Mouse (Mus musculus) forebrain, embryonic 16.5 days (tissue): Measurements from ENCODE around the gene Ccm2. TPM values are rescaled to one million over a fixed set of nuclear protein-coding genes. Genes with fewer than 3 reads are reported as not detected.

Experiments
- ATAC-seq: fragments of 200-750 bp; cut with Nextera tagmentation; 2 replicates; pipeline ENCODE4 v1.8.0; 2017; ENCODE audit warnings: mild to moderate bottlenecking, moderate library complexity
- H3K27ac ChIP-seq: fragments of 300-500 bp; sonication (generic); 2 replicates; pipeline ENCODE4 v1.5.1; 2014; ENCODE audit warnings: low read length, control low read depth
- H3K27me3 ChIP-seq: fragments of 300-500 bp; sonication (generic); replicated peaks from 2 replicates; pipeline ENCODE4 v1.6.1; 2014; ENCODE audit warnings: low read length; ENCODE audit not compliant: control insufficient read depth, insufficient read depth
- H3K36me3 ChIP-seq: fragments of 300-500 bp; sonication (generic); 2 replicates; pipeline ENCODE4 v1.6.1; 2014; ENCODE audit not compliant: control insufficient read depth, insufficient read depth
- H3K4me1 ChIP-seq: fragments of 300-500 bp; sonication (generic); replicated peaks from 2 replicates; pipeline ENCODE4 v1.6.1; 2014; ENCODE audit warnings: low read length; ENCODE audit not compliant: control insufficient read depth, insufficient read depth
- H3K4me2 ChIP-seq: fragments of 300-500 bp; sonication (generic); 2 replicates; pipeline ENCODE4 v1.6.1; 2014; ENCODE audit warnings: mild to moderate bottlenecking, low read length, control low read depth
- H3K4me3 ChIP-seq: fragments of 300-500 bp; sonication (generic); replicated peaks from 2 replicates; pipeline ENCODE4 v1.5.1; 2014; ENCODE audit warnings: mild to moderate bottlenecking, low read length, control low read depth
- H3K9ac ChIP-seq: fragments of 300-500 bp; sonication (generic); replicated peaks from 2 replicates; pipeline ENCODE4 v1.6.1; 2014; ENCODE audit warnings: low read depth, low read length, control low read depth
- H3K9me3 ChIP-seq: fragments of 300-500 bp; sonication (generic); 2 replicates; pipeline ENCODE4 v1.6.1; 2016; ENCODE audit warnings: low read length; ENCODE audit not compliant: control insufficient read depth
- WGBS: fragments of 180-500 bp; shearing (Covaris S2); extraction: QIAGEN DNeasy Blood & Tissue Kit; methylation state at CpG from one replicate; pipeline ENCODE4 v1.1.7; 2014; 5-methylcytosine and 5-hydroxymethylcytosine counted together
- polyA plus RNA-seq: library from polyadenylated mRNA; unstranded; fragments of >200 nt; fragmentation: Nextera tagmentation; extraction: Ambion mirVana; gene quantifications from 2 replicates; pipeline ENCODE4 v1.2.1, GENCODE M21; 2015

Ccm2 gene
- 101 and 107 TPM in 2 replicates for polyA plus RNA-seq

DNA sequence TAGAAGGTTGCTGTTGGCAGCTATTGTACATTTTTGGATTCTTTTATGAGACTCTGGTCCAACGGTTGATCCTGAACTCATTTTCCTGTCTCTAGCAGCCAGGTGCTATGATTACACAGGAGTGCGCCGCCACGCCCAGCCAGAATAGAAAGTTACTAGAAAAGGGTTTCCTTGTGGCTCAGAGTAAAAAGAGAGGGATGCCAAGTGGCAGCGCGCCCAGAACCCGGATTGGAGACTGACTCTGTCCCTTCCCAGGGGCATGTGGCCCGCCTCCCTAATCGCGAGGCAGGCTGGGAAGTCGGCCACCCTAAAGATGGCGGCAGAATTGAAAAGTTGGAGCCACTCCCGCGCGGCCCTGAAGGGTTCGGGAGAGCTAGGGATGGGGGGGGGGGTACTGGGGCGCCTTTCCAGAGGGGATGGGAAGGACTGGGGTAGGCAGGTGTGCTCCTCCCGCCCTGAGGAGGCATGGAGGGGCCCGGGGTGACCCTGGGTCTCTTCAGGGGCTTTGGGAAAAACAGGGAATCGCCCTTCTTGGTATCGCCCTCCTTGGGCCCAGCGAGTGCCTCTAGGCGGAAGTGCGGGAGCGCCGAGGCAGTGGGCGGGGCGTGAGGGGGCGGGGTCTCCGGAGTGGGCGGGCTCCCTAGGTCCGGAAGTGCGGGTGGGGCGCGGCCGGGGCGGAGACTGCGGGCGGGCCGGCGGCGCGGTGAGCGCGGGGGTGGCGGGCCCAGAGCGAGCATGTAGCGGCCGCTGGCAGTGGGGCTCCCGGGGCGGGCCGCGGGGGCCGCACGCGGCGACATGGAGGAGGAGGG, at the start of gene Ccm2:
Gene Ccm2 (plus strand): TSS at position 683 of the 809 bp plus-strand sequence.
- H3K9me3 ChIP-seq: no peaks in the 10 kb centered on the region
- 1% methylated on average over 40 of the region's 57 CpGs for WGBS
- peaks cover 14% of the 10 kb centered on the region for H3K4me1 ChIP-seq
- no peaks in the 10 kb centered on the region for H3K27me3 ChIP-seq
- peak within 1 kb of the TSS; percentile 86 for H3K9ac ChIP-seq
- H3K4me3 ChIP-seq: peak within 1 kb of the TSS; percentile 96
- H3K27ac ChIP-seq: peak within 1 kb of the TSS; percentile 96
- peak within 1 kb of the TSS; percentile 63 for H3K4me2 ChIP-seq
- ATAC-seq: peak; percentile 95
- no peaks in the 10 kb centered on the region for H3K36me3 ChIP-seq

- H3K9ac ChIP-seq: no peak overlapping the region
- H3K27ac ChIP-seq: no peak overlapping the region
- ATAC-seq: no peak
- 84% methylated on average over 12 of the region's 12 CpGs for WGBS
- H3K9me3 ChIP-seq: no peaks in the 10 kb centered on the region
- no peak overlapping the region for H3K4me2 ChIP-seq
- H3K4me1 ChIP-seq: no peaks in the 10 kb centered on the region
- H3K36me3 ChIP-seq: no peaks in the 10 kb centered on the region
- H3K27me3 ChIP-seq: no peaks in the 10 kb centered on the region
- H3K4me3 ChIP-seq: no peak overlapping the region
Observed at GRCm38 (mm10) chr11:6497311-6497948, 49.3 kb upstream of the Ccm2 start.

DNA sequence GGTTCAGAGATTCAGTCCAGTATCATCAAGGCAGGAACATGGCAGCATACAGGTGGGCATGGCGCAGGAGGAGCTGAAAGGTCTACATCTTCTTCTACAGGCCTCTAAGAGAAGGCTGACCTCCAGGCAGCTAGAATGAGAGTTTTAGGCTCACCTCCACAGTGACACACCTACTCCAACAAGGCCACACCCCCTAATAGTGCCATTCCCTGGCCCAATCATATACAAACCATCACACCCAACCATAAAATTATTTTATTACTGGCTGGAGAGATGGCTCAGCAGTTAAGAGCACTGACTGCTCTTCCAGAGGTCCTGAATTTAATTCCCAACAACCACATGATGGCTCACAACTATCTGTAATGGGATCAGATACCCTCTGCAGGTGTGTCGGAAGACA, 44.2 kb upstream of the Ccm2 start:
- ATAC-seq: no peak
- Histone ChIP-seq H3K9me3 (no peaks in the 10 kb centered on the region), H3K27ac (no peak overlapping the region), H3K9ac (no peak overlapping the region), H3K4me3 (no peak overlapping the region), H3K4me2 (no peak overlapping the region), H3K4me1 (no peaks in the 10 kb centered on the region), H3K36me3 (no peaks in the 10 kb centered on the region), H3K27me3 (no peaks in the 10 kb centered on the region)
- 98% methylated on average over 2 of the region's 2 CpGs for WGBS

DNA sequence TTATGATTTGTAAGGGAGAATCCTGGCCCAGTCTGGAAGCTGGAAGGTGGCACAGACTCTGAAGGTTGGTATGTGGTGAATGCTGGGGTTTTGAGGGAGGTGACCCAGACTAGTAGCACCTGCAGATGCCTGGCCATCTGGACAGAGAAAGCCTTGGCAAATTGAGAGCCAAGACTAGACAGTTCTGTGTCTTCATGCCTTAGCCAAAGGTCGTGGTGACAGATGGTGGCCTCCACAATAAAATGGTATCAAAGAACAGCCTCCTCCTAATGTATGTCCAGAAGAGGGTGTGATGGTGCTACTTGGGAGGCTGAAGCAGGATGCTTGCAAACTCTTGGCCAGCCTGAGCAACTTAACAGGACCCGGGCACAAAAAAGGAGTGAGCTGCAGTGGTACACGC, 42.5 kb upstream of the Ccm2 start:
- Histone ChIP-seq H3K4me2 (no peak overlapping the region), H3K4me3 (no peak overlapping the region), H3K27ac (no peak overlapping the region), H3K9me3 (no peaks in the 10 kb centered on the region), H3K9ac (no peak overlapping the region), H3K4me1 (no peaks in the 10 kb centered on the region), H3K27me3 (no peaks in the 10 kb centered on the region), H3K36me3 (no peaks in the 10 kb centered on the region)
- no peak for ATAC-seq
- 73% methylated on average over 3 of the region's 3 CpGs for WGBS

- Histone ChIP-seq H3K27ac (no peak overlapping the region), H3K4me3 (no peak overlapping the region), H3K9ac (no peak overlapping the region), H3K4me2 (no peak overlapping the region), H3K27me3 (no peaks in the 10 kb centered on the region), H3K4me1 (no peaks in the 10 kb centered on the region), H3K9me3 (no peaks in the 10 kb centered on the region), H3K36me3 (no peaks in the 10 kb centered on the region)
- ATAC-seq: no peak
- 71% methylated on average over 6 of the region's 6 CpGs for WGBS
Observed at GRCm38 (mm10) chr11:6504689-6505088, 42.0 kb upstream of the Ccm2 start.

DNA sequence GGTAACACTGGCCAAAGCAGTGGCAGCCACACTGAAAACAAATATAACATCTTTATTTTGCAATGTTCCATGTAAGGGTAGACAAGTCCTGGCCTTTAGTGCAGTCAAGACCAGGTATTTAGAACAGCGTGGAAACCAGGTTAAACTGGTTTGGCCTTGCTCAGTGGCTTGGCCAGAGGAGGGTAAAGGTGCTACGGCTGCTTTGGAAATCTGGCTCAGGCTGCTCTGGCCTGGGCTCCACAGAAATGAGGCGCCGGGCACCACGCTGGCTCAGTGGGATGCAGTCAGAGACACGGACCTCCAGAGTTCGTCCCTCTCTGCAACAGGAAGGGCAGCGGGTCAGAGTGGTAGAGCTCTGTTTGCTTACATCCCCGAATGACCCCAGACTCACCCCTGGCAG, 40.2 kb upstream of the Ccm2 start:
- no peak overlapping the region for H3K4me3 ChIP-seq
- no peak overlapping the region for H3K4me2 ChIP-seq
- ATAC-seq: no peak
- no peaks in the 10 kb centered on the region for H3K9me3 ChIP-seq
- no peaks in the 10 kb centered on the region for H3K4me1 ChIP-seq
- H3K9ac ChIP-seq: no peak overlapping the region
- no peaks in the 10 kb centered on the region for H3K27me3 ChIP-seq
- WGBS: 94% methylated on average over 9 of the region's 9 CpGs
- H3K36me3 ChIP-seq: no peaks in the 10 kb centered on the region
- no peak overlapping the region for H3K27ac ChIP-seq

DNA sequence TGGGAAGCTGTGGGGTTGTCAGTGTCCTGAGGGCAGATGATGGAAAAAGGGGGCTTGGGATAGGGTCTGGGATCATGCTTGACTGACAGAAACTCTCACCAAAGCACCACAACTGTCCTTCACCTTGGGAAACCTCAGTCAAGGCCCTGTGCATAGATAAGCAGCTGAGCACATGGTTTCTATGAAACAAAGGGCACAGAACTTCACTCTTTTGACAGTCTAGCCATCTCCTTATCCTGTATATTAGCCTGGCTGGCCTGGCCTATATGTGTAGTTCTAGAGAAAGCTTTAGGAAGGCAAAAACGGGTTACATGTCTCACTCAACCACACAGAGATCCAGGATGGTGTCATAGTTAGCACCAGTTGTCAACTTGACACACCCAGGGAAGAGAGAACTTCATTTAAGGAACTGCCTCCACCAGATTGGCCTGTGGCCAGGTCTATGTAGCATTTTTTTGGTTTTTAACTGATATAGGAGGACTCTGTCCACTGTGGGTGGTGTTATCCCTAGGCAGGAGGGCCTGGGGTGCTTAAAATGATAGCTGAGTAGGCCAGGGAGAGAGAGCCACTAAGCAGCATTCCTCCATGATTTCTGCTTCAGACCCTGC, 38.3 kb upstream of the Ccm2 start:
- no peak for ATAC-seq
- Histone ChIP-seq H3K9ac (no peak overlapping the region), H3K36me3 (no peaks in the 10 kb centered on the region), H3K27ac (no peak overlapping the region), H3K9me3 (no peaks in the 10 kb centered on the region), H3K4me3 (no peak overlapping the region), H3K4me1 (no peaks in the 10 kb centered on the region), H3K27me3 (no peaks in the 10 kb centered on the region), H3K4me2 (no peak overlapping the region)
- WGBS: 39% methylated on average over 1 of the region's 1 CpGs

DNA sequence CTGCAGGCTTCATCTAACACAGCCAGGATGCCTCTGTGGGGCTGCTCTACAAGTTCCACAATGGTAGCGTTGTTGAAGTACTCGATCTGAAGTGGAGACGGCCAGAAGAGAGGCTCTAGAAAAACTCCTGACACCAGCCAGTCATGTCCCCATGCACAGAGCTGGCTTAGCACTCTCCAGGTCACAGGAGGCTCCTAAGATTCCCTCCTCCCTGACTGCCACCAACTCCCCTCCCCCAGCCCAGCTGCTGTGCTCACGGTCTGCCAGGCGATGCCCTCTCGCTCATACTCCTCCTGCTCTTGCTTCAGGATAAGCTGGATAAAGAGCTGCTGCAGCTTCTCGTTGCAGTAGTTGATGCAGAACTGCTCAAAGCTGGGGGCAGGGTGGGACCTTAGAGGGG, 31.9 kb upstream of the Ccm2 start:
- H3K36me3 ChIP-seq: no peaks in the 10 kb centered on the region
- no peak for ATAC-seq
- 50% methylated on average over 7 of the region's 7 CpGs for WGBS
- no peaks in the 10 kb centered on the region for H3K9me3 ChIP-seq
- H3K4me1 ChIP-seq: no peaks in the 10 kb centered on the region
- no peaks in the 10 kb centered on the region for H3K27me3 ChIP-seq
- H3K4me3 ChIP-seq: no peak overlapping the region
- H3K9ac ChIP-seq: no peak overlapping the region
- no peak overlapping the region for H3K4me2 ChIP-seq
- H3K27ac ChIP-seq: no peak overlapping the region

- no peak for ATAC-seq
- no peak overlapping the region for H3K9ac ChIP-seq
- H3K9me3 ChIP-seq: no peaks in the 10 kb centered on the region
- H3K36me3 ChIP-seq: peaks cover 1% of the 10 kb centered on the region; the same call in 1 of the 2 replicates
- no peaks in the 10 kb centered on the region for H3K4me1 ChIP-seq
- H3K27ac ChIP-seq: no peak overlapping the region
- no peak overlapping the region for H3K4me3 ChIP-seq
- H3K4me2 ChIP-seq: no peak overlapping the region
- 77% methylated on average over 11 of the region's 11 CpGs for WGBS
- no peaks in the 10 kb centered on the region for H3K27me3 ChIP-seq
Observed at GRCm38 (mm10) chr11:6519491-6520033, 27.1 kb upstream of the Ccm2 start.
